Mouse (Mus musculus) right cerebral cortex, postnatal 14 days (tissue): ENCODE measurements at regions not wholly inside any gene's neighbourhood (a gene's known extent, or its start where the extent isn't known, plus 50 kb on each side); places are given as distances from the start of the nearest gene placed in this dataset.
A peak's percentile ranks its signal among the peaks of the same experiment; 100 is the strongest.

Experiments
- DNase-seq: peaks from one replicate; pipeline ENCODE4 v3.0.0; 2022

DNA sequence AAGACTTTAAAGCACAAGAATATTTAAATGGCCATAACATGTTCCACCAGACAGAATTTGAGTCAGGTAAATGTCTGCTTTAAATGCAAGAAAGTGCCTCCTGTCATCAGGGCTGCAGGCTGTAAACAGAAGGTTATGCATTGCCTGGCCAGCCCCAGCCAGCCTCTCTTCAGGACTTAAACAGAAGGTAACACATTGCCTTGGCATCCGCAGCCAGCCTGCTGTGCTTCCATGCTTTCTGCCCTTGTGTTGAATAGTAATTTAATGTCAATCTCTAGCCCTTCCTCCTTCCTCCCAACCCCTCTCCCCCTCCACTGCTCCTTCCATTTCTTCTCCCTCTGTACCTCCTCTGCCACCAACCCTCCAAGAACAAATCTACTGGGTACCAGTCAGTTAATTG, 362.4 kb upstream of the Prickle1 start:
- no peak for DNase-seq

DNA sequence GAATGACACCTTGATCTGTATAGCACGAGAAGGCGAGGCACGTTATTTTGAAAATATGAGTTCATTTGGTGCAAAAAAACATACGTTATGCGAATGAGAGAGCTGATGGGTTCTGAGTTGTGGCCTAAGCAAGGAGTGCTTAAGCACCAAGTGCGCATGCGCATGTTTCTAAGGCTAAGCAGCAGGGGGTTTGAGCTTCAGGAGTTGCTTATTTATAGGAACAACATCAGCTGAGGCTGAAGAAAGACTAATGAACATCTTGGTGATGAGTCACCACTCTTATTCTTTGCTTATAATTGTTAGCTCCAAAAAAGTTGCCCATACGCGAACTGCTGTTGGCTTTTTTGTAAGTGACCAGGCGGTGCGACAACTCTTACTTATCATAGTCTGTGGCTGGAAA, 361.1 kb upstream of the Prickle1 start:
- peak; percentile 17 for DNase-seq

DNA sequence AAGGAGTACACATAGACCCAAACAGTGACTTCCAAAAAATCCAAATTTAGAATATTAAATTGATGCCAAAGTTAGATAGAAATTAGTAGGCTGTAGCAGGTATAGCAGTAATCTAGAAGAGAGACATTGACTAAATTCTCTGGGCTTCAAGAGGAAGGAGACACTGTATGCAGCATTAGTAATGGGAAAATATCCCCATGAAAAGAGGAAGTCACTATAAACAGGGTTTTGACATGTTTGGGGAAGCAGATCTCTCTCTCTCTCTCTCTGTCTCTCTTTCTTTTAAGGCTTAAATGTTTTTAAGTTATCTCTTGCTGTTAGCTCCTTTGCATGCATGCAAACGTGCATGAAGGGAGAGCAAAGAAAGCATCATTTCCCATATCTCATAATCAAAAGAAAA, 357.9 kb upstream of the Prickle1 start:
- DNase-seq = no peak

DNA sequence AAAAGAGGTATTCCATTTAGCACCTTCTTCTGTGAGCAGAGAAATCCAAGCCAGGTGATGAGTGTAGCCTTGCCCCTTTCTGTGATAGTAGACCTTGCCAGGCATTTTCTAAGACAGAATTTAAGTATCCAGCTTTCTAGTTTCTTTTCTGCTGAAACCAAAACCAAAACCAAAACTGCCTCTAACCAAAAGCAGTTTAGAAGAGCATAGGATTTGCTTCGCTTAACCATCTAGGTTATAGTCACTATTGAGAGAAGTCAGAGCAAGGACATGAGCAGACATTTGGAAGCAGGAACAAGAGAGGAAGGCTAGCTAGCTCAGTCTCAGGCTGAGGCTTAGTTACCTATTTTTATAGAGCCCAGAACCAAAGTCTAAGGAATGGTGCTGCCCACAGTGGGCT, 354.8 kb upstream of the Prickle1 start:
- DNase-seq = no peak

DNA sequence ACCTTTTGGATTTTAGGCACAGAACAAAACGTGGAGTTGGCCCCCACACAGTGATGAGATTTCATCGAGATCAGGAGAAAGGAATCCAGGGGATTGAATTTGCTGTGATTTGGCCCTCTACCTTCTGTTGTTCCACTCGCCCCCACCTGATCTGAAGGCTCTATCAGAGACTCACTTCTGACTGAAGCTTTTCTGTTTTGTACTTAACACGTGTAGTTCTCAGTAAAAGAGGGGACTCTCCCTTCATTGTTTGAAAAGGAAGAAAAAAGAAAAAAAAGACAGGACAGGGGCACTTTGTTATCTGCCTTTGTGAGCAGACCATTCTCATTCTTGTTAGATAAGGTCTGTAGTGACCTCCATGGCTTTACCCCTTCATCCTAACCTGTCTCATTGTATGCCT, 353.2 kb upstream of the Prickle1 start:
- DNase-seq = no peak

DNA sequence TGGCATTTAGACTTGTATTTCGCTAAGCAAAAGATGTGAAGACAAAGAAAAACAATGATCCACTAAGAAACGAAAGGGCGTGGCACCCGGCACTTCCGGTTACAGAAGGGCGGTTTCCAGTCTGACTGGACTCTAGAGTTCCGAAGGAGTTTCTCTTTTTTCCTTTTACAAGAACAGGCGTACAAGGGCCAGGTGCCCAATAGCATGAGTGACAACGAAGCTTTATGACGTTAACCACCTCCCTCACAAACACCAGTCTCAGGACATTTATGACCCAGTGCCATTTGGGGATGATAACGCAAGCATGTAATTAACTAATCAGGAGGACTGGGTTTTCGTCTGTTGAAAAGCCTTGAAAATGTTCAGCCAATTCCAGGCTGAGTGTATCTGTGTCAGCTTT, 347.9 kb upstream of the Prickle1 start:
- DNase-seq = no peak

DNA sequence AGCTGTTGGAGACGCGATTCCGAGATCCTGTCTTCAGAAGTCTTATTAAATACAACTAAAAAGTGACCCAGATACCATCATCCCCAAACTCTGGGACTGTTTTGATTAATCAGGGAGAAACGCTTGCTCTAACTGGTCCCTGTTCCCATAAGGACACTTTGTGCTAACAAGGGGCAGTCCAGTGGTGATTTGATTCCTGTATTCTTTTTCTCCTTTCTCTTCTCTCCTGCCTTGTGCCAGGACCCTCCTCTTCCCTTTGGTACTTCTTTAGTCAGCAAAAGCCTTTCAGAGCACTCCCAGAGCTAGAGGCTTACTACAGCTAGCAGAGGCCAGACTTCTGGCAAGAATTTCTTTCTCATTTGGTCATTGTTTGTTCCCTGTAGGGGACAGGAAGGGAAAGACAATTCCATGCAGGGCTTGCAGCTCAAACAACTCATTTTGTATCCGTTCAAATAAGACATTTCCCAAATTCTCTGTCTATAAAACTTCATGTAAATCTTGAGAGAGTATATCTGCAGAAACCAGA, 337.3 kb upstream of the Prickle1 start:
- DNase-seq = no peak

DNA sequence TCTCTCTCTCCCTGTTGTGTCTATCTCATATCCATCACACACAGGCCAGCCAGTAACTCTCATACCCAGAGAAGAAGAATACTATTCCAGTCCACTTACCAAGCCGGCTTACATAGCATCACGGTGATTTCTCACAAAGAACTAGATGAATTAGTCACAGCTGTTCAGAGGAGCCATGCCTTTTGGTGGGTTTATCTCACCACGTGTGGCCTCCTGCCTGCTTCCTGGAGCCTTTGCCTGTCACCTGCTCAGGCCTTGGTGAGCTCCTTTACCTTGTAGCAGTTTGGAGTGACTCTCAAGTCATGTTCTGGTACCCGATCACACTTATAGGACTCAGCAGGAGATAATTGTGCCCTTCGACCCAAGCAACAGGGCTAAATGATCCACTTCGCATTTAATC, 331.2 kb upstream of the Prickle1 start:
- DNase-seq = no peak

DNA sequence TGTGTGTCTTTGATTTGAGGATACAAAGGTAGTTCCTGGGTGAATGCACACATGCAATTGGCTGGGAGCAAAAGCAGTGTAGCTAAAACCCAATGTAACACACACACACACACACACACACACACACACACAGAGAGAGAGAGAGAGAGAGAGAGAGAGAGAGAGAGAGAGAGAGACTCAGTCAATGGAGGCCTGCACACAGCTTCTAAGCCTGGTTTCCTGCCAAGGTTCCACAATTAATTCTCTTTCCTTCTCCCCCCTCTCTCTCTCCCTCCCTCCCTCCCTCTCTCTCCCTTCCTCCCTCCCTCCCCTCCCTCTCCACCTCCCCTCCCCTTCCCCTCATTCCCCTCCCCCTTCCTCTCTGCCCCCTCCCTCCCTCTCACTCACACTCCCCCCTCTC, 330.6 kb upstream of the Prickle1 start:
- DNase-seq = no peak

DNA sequence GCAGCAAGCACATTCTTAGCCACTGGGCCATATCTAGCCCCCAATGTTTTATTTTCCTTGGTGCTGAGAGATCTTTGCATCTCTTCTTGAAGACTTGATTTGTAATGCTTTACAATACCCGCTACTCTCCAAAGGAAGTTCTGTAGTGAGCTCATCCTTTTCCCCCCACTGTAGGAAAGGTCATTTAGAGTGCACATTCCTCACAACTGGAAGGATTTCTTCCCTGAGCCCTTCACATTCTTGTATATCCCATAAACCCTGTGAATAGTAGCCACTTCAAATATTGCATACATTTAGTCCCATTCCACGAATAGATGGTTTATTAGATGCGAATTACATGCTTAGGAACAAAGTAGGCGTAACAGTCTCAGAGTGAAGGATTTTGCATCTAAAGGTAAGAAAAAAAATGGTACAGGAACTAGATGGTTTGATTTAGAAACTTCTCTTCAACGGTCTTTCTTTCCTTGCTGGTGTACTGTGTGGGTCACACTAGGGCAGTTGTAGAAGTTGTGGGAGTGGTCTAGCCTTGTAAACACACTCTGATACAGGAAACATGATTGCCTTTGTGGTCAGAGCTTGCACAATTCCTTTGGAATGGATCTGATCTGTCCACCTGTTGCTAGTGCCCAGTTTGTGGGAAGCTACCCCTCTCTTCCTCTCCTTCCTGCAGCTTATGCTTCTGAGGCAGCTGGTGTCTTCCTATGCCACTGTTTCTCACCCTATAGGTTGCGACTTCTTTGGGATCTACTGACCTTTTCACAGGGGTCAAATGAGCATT, 326.0 kb upstream of the Prickle1 start:
- no peak for DNase-seq

DNA sequence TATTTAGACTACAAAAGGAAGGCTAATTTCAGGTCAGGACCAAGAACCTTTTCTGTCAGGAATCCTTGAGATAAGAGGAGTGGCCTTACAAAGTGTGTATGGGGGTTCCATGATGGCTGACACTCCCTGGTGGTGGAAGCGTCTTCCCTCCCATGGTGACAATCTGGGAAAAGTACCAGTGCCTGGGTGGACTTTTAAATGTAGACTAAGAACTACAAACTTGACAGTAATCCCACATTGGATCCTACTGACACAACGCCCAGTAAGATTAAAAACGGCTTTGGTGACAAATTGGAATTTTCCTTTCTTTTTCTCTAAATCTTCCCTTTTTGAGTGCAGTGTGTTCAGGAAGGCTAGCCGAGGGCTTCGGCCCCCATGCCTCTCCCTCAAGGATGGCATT, 325.3 kb upstream of the Prickle1 start:
- no peak for DNase-seq

DNA sequence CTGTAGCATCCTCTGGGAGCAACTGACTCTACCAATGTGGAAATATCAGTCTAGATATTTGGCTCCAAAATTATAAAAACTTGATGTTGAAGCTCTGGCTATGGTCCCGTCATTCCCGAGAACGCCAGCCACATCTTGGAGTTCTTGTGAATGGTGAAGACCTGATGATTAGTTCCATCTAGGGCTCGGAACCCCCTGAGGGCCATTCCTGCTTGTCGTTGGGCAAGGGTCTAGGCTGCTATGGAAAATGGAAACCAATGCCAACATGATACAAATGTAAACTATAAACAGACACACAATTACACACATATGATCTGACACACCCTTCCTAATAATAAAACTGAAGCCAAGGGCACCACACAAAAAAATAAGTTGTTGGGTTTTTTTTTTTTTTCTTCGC, 323.9 kb upstream of the Prickle1 start:
- no peak for DNase-seq

DNA sequence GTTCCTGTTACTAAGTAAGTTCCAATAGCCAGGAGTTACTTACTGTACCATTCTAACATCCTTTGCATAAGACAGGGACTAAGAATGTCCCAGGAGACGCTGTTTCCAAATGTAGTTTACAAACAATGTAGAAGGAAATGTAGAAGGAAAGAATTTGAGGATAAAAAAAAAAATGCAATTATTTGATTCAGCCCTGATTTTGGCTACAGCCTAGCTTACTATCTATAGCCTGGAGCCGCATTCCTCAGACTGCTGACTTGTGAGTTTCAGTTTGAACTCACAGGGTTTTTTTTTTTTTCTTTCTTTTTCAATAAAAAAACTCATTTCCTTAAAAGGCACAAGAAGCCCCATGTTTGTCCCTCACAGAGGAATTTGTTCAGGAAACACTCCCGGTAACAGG, 321.2 kb upstream of the Prickle1 start:
- DNase-seq = no peak

DNA sequence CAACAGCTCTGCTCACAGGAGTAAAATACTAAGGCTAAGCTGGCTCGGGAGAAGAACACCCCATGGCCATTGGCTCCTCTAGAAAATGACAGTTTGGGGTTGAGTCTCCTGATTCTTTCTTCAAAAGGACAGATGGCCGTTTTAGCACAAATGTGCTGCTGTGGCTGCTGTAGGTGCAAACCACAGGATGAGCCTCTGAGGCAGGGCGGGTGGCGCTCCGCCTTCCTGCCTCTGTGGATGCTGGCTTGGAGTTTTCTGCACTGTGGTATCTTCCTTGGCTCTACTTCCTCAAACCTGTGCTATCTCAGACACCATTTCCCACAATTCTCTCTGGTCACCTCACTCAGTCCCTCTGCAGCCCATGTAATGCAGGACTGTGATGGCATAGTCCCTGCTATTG, 317.8 kb upstream of the Prickle1 start:
- DNase-seq = no peak

DNA sequence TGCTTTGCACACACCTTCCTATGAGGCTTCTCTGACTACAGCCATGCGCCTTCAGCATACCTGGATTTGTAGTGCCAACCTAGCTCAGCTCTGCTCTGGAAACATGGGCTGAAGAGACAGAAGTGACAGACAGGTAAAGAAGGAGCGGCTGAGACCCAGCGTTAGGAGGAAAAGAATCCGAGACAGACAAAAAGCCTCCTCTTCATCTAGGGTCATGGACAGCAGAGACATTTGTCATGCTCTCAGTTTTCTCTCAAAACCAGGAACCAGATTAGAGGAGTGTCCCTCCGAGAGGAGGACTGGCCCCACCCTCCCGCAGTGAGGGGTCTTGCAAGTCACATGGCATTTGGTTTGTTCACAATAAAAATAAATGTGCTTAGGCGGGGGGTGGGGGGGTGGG, 317.4 kb upstream of the Prickle1 start:
- DNase-seq = no peak

DNA sequence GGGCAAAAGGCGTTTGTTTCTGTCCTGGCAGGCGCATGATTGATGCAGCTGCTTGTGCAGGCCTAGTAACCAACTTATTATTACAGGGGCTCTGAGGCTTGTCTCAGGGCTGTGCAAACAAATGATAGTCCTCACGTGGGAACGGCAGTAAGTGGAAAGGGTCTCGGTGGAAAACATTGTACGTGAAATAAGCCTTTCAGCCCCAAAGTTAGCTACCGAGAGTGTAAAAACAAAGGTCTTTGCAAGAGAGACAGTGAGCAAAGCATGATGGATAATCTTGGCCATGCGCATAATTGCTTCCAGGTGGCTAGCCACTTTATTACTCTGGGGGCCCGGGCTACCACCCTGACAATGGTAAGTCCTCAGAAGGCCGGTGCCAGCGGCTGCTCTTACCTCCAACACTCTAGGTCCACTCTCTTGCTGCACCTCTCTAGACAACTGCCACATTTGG, 315.3 kb upstream of the Prickle1 start:
- no peak for DNase-seq

DNA sequence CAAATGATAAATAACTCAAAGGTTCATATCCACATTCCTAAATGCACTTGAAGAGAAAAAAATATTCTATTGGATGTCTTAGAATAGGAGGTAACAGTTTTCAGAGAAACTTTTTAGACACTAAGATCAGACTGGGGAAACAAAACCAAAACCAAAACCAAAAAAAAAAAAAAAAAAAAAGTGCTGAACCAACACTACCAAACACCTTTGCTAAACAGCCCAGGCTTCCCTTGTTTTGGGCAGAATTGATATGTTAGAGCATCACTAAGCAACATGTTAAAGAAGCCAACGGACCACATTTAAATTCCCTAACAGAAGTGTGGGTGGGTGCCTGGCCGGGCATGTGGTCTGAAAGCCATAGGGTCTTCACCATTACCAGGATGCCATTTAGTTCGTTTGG, 314.5 kb upstream of the Prickle1 start:
- DNase-seq = no peak

DNA sequence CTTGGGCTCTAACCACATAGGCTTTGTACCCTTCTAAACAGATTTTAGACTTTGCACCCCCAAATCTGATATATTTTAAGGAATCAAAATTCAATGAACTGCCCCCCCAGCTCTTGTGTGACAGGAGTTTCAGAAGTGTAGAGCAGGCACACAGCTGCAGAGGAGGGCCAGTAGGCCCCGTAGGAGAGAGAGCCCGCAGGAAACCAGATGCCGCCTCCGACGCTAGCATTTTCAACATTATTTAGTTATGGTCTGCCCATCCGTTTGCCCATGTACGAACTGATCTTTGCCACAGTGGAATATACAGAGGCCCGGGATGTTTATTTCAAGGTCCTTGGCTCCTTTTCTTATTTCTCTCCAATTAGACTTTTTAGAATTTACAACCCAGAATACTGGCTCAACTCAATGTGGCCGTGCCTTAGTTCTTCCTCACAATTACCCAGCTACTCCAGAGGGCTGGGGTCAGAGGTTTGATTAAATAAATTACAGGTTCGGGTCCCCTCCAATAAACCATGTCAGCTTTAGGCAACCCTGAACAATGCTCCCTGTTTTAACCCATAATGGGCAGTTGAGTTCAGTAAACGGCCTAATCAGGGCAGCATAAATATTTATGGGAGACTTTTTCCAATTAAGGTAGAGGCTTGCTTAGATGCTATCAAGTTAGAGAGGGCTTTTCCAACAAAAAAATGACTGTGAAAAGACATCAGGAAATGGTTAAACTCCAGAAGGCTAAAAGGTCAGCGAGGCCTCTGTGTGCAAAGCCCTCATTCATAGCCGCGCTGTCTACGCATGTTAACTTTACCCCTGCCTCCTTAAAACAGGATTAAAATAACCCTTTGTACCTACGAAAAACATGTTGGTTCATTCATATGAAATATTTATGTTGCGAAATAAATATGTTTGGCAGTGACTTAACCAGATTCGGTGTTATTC, 308.2 kb upstream of the Prickle1 start:
- DNase-seq = no peak

DNA sequence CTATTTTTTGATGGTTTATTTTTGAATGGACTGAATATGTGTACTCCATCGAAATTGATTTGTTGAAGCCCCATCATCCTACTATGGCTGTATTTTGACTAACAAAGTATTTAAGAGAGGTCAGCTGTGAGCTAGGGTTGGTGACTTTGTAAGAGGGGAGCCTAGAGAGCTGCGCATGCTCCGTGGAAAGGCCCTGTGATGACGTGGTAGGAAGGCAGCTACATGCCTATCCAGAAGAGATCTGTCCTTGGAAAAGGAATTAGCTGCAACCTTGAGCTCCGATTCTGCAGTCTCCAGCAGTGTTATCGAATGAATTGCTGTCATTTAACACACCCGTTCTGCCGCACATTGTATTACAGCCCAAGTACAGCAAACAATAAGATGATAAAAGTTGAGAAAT, 287.1 kb upstream of the Prickle1 start:
- no peak for DNase-seq

DNA sequence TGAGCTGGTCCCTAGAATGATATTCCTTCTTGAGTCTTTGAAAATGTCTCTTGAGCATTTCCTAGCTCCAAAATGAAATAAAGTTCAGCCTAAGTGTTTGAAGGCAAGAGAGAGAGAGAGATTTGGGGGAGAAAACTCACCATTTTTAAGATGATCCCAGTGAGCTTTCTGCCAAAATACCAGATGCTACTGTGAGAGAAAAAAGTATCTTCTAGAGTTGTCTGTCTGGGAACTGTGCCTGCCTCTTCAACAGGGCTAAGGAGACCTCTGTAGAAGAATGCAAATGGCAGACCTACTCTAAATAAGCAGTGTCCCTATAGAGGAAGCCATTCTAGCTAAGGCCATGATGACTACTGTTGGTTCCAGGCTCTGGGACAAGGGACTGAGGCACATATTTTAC, 285.6 kb upstream of the Prickle1 start:
- no peak for DNase-seq

DNA sequence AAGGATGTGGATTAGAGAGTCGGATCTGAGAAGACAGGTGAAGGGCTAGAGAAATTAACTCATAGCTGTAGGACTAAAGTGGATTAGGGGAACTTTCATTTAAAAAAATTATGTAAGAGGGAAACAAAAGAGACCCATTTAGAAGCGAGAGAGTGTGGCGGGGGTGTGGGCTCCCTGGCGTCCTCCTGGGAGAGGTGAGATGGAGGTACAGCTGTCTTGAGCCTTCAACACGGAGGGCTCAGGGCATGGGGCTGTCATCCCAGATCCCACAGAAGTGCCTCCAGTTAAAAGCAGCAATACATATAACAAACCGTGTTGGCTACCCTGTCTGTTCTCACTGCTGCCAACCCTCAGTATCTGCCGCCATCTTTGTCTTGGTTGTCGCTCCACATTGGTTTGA, 284.6 kb upstream of the Prickle1 start:
- no peak for DNase-seq

DNA sequence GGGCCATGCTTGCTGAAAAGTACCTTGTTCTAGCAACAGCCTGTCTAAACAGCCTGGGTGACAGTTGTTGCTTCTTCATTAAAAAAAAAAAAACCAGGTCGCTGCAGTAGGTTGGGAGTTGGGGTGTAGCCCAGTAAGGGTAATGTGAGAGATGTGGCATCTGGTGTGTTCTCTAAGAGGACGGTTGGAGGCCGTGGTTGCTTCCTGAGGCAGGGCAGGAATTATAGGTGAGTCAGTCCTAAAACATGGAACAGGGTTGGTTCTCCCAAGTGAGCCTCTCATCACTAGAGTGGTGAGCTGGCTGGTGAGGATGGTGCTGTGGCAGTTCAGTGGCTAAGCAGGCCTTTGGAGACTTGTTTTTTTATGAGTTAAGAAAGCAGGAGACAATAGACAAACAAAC, 283.3 kb upstream of the Prickle1 start:
- DNase-seq = no peak

DNA sequence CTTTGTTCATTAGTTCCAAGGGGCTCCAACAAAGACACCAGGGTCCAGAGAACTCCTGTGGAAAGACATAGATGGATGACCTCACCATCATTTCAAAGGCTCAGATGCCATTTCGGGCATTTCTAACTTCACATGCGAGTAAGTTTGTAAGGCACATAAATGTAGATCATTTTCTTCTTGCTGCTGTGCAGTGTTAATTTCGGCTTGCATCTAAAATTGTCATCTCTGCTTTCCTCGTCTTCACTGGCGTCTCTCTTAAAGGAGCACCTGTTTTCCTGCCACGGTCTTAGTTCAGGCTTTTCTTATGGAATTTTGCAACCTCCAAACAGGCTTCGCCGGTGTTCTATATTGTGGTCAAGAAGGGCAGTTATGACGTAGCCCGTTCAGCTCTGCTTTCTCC, 280.6 kb upstream of the Prickle1 start:
- DNase-seq = no peak

DNA sequence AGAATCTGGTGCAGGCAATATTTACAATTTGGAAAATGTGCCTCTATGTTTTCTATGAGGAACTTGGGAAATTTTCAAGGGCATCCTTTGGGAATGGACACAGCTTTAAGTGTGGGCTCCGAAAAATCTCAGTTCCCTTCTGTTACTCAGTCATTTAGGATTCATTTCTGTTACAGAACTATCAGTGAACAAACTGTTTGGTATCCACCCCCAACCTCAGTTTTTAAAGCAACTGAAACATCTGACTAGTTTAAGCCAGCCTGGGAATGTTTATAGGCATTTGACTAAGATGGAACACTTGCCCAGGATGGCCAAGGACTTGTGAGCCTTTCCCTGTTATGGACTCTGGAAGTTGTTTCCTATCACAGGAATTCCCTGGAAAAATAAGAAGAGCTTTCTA, 280.0 kb upstream of the Prickle1 start:
- no peak for DNase-seq
